Mouse (Mus musculus) heart, adult 8-10 months (tissue): ENCODE measurements around the gene Ccdc115. TPM values are rescaled to one million over a fixed set of nuclear protein-coding genes. Genes with fewer than 3 reads are reported as not detected.

ENCODE experiments used
- DNase-seq: peaks from one replicate; pipeline ENCODE4 v3.0.0; 2022; ENCODE audit warnings: low spot score
- total RNA-seq, 4 experiments: library from RNA; stranded (reverse); gene quantifications; 2 replicates each; pipeline ENCODE4 v1.2.4; 2022

Gene Ccdc115
- 10 to 100 TPM; 12.6 to 15.3 (median 14.8) TPM for total RNA-seq

- peak; percentile 96 for DNase-seq
Measured at GRCm38 (mm10) chr1:34439215-34439960, at the start of gene Ccdc115, which contains the start of gene Imp4. Ccdc115 (minus strand) TSS chr1:34439672. Imp4 (plus strand) TSS chr1:34439851.

- DNase-seq, result no peak
Measured at GRCm38 (mm10) chr1:34487383-34487782, 47.9 kb upstream of the Ccdc115 start.

- DNase-seq, result no peak
Measured at GRCm38 (mm10) chr1:34485461-34486188, 46.2 kb upstream of the Ccdc115 start.

GRCm38 (mm10) chr1:34484470-34484869, 45.0 kb upstream of the Ccdc115 start:
- DNase-seq, result no peak

GRCm38 (mm10) chr1:34481920-34482669, 42.6 kb upstream of the Ccdc115 start:
- DNase-seq, result no peak

GRCm38 (mm10) chr1:34480801-34481200, 41.3 kb upstream of the Ccdc115 start:
- DNase-seq, result no peak

GRCm38 (mm10) chr1:34478891-34479655, 39.6 kb upstream of the Ccdc115 start:
- DNase-seq, result no peak

GRCm38 (mm10) chr1:34472427-34473300, 33.2 kb upstream of the Ccdc115 start:
- peak; percentile 29 for DNase-seq

GRCm38 (mm10) chr1:34469801-34470200, 30.3 kb upstream of the Ccdc115 start:
- DNase-seq, result no peak

GRCm38 (mm10) chr1:34468500-34468899, 29.0 kb upstream of the Ccdc115 start:
- no peak for DNase-seq

- DNase-seq, result no peak
Measured at GRCm38 (mm10) chr1:34468051-34468450, 28.6 kb upstream of the Ccdc115 start.

- no peak for DNase-seq
Measured at GRCm38 (mm10) chr1:34465445-34465844, 26.0 kb upstream of the Ccdc115 start.

- peak; percentile 42 for DNase-seq
Measured at GRCm38 (mm10) chr1:34464310-34464817, 24.9 kb upstream of the Ccdc115 start.

GRCm38 (mm10) chr1:34462766-34463165, 23.3 kb upstream of the Ccdc115 start:
- peak; percentile 38 for DNase-seq

- no peak for DNase-seq
Measured at GRCm38 (mm10) chr1:34460061-34460441, 20.6 kb upstream of the Ccdc115 start.

- DNase-seq, result peak; percentile 93
Measured at GRCm38 (mm10) chr1:34459284-34460060, 20.0 kb upstream of the Ccdc115 start, which contains the start of gene Ptpn18. Ptpn18 (plus strand) TSS chr1:34459762.

GRCm38 (mm10) chr1:34458431-34458830, 19.0 kb upstream of the Ccdc115 start:
- DNase-seq, result no peak

- no peak for DNase-seq
Measured at GRCm38 (mm10) chr1:34443124-34443523, 3.7 kb upstream of the Ccdc115 start.

GRCm38 (mm10) chr1:34439961-34440630, 624 bp upstream of the Ccdc115 start:
- DNase-seq, result no peak
